28 mouse cellular contexts compared by ENCODE assay signal in the genomic region with DNA sequence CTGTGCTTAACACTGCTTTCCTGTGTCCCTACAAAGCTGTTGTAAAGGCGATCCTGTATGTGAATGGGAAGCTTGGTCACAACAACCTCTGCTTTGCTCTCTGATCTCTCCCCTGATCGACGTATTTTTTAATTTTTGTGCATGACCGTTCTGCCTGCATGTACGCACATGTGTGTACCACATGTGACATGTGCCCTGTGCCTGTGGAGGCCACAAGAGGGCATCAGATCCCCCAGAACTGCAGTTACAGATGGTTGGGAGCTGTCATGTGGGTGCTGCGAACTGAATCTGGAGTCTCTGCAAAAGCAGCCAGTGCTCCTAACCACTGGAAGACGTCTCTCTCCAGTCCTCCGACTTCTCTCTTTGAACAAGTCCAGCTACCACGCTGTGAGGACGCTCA. TPM values are rescaled to one million over a fixed set of nuclear protein-coding genes. Genes with fewer than 3 reads are reported as not detected.
A peak's percentile ranks its signal among the peaks of the same experiment; 100 is the strongest.
DNase-seq lines count a peak whose midpoint lies in the region; ATAC-seq and TF ChIP-seq lines count a peak whose summit lies in the region.
"Had no signal": no experiment of that assay in that cellular context is flagged by ENCODE, and none has a peak within 500 bp of the region (broad histone marks: within the 10 kb centered on the region; RNA-seq: fewer than 3 reads in every experiment).

No protein-coding gene starts in this region.

- no peaks in the 10 kb centered on the region for H3K9me3 ChIP-seq in kidney, postnatal 0 days (replicated peaks; ENCODE audit: low read length)
- no peaks in the 10 kb centered on the region for H3K9me3 ChIP-seq in lung, embryonic 14.5 days (ENCODE audit: low read depth, low read length)
- no peaks in the 10 kb centered on the region for H3K9me3 ChIP-seq in stomach, postnatal 0 days (ENCODE audit: control insufficient read depth, low read length)
- H3K9me3 ChIP-seq: forebrain, embryonic 10.5 days; limb, embryonic 15.5 days; megakaryocyte, embryonic 14.5 days; midbrain, embryonic 13.5 days; neural tube, embryonic 12.5 days had no signal

- H3K36me3 ChIP-seq in kidney, postnatal 0 days (ENCODE audit: insufficient read depth, low read length), result peaks cover 76% of the 10 kb centered on the region
- peaks cover 97% of the 10 kb centered on the region for H3K36me3 ChIP-seq in lung, embryonic 14.5 days (ENCODE audit: insufficient read depth)
- H3K36me3 ChIP-seq in stomach, postnatal 0 days (ENCODE audit: control insufficient read depth, insufficient read depth, low read length), result peaks cover 24% of the 10 kb centered on the region

- no peak for TF ChIP-seq EP300 in stomach, postnatal 0 days (optimal IDR thresholded peaks at IDR 0.05)

- no peak overlapping the region for H3K4me3 ChIP-seq in kidney, postnatal 0 days (replicated peaks; ENCODE audit: low read depth, low read length)
- H3K4me3 ChIP-seq in lung, embryonic 14.5 days (ENCODE audit: low read depth, low read length), result no peak overlapping the region
- H3K4me3 ChIP-seq in stomach, postnatal 0 days (ENCODE audit: low read depth, low read length), result no peak overlapping the region
- H3K4me3 ChIP-seq: embryonic facial prominence, embryonic 10.5 days; forebrain, embryonic 10.5 days; limb, embryonic 15.5 days; megakaryocyte, embryonic 14.5 days; midbrain, embryonic 13.5 days; neural tube, embryonic 12.5 days had no signal

- no peak for ATAC-seq in kidney, postnatal 0 days (replicated peaks; ENCODE audit: low FRiP score, low read depth)
- ATAC-seq in lung, embryonic 14.5 days (ENCODE audit: insufficient read depth), result no peak
- no peak for ATAC-seq in stomach, postnatal 0 days (ENCODE audit: low FRiP score, low TSS enrichment)
- ATAC-seq: forebrain, embryonic 16.5 days; inflammation-experienced regulatory T-cells, adult 6 months; midbrain, embryonic 13.5 days had no signal

- WGBS in kidney, postnatal 0 days, result 95% methylated on average over 10 of the region's 10 CpGs
- WGBS in lung, embryonic 14.5 days, result 93% methylated on average over 10 of the region's 10 CpGs
- 94% methylated on average over 10 of the region's 10 CpGs for WGBS in stomach, postnatal 0 days

- 0 out of 2 replicates have a peak, but pooled peaks have one; percentile 12 for TF ChIP-seq CTCF in kidney, postnatal 0 days (IDR thresholded peaks at IDR 0.05; ENCODE audit: low read depth)
- TF ChIP-seq CTCF in lung, embryonic 14.5 days (IDR thresholded peaks at IDR 0.05; ENCODE audit: low read depth), result 0 out of 2 replicates have a peak, but pooled peaks have one; percentile 15
- peak; percentile 34; the same call in 1 of the 2 replicates for TF ChIP-seq CTCF in stomach, postnatal 0 days (IDR thresholded peaks at IDR 0.05; ENCODE audit: low read depth)

- H3K4me1 ChIP-seq in kidney, postnatal 0 days (replicated peaks; ENCODE audit: insufficient read depth, low read length), result no peaks in the 10 kb centered on the region
- H3K4me1 ChIP-seq in lung, embryonic 14.5 days (ENCODE audit: insufficient read depth), result no peaks in the 10 kb centered on the region
- no peaks in the 10 kb centered on the region for H3K4me1 ChIP-seq in stomach, postnatal 0 days (replicated peaks; ENCODE audit: control insufficient read depth, insufficient read depth)
- H3K4me1 ChIP-seq: neural tube, embryonic 12.5 days had no signal

- H3K27ac ChIP-seq in kidney, postnatal 0 days, result no peak overlapping the region
- no peak overlapping the region for H3K27ac ChIP-seq in lung, embryonic 14.5 days (ENCODE audit: low read depth)
- no peak overlapping the region for H3K27ac ChIP-seq in stomach, postnatal 0 days (replicated peaks)
- H3K27ac ChIP-seq: embryonic facial prominence, embryonic 10.5 days; forebrain, embryonic 10.5 days; hindbrain, embryonic 14.5 days; limb, embryonic 15.5 days; midbrain, embryonic 13.5 days; neural tube, embryonic 12.5 days had no signal

- no peak for DNase-seq in kidney, postnatal 0 days (ENCODE audit: low spot score)
- no peak for DNase-seq in kidney, postnatal 25 days
- DNase-seq in lung, embryonic 14.5 days, result no peak
- DNase-seq in lung, postnatal 36 days, result no peak
- peak; percentile 47 for DNase-seq in R1 (ENCODE audit: low read depth, low spot score)
- no peak for DNase-seq in stomach, postnatal 0 days (ENCODE audit: low spot score)
- DNase-seq in right cerebral cortex, adult 2 months (ENCODE audit: low spot score in 2 of 2), result no peak
- DNase-seq: cerebellum, adult 11-12 months; gastrocnemius, postnatal 14 days; heart, adult 18-20 months; kidney, postnatal 4 days; layer of hippocampus, adult 9-11 months; left cerebral cortex, postnatal 4 days; right cerebral cortex, postnatal 25 days; thymus, postnatal 14 days had no signal

- no peak overlapping the region for H3K4me2 ChIP-seq in kidney, postnatal 0 days (ENCODE audit: low read length)
- no peak overlapping the region for H3K4me2 ChIP-seq in lung, embryonic 14.5 days
- no peak overlapping the region for H3K4me2 ChIP-seq in stomach, postnatal 0 days (replicated peaks; ENCODE audit: low read depth)
- H3K4me2 ChIP-seq: hindbrain, embryonic 14.5 days; limb, embryonic 15.5 days; midbrain, embryonic 13.5 days; neural tube, embryonic 12.5 days had no signal

- no peaks in the 10 kb centered on the region for H3K27me3 ChIP-seq in kidney, postnatal 0 days (ENCODE audit: insufficient read depth, low read length)
- no peaks in the 10 kb centered on the region for H3K27me3 ChIP-seq in lung, embryonic 14.5 days (ENCODE audit: insufficient read depth, low read length)
- H3K27me3 ChIP-seq in stomach, postnatal 0 days (ENCODE audit: control insufficient read depth, insufficient read depth, low read length), result no peaks in the 10 kb centered on the region
- H3K27me3 ChIP-seq: limb, embryonic 15.5 days; megakaryocyte, embryonic 14.5 days; midbrain, embryonic 13.5 days; neural tube, embryonic 12.5 days had no signal

- no peak overlapping the region for H3K9ac ChIP-seq in kidney, postnatal 0 days (ENCODE audit: low read depth, low read length)
- no peak overlapping the region for H3K9ac ChIP-seq in lung, embryonic 14.5 days
- no peak overlapping the region for H3K9ac ChIP-seq in stomach, postnatal 0 days (ENCODE audit: low read length)
- H3K9ac ChIP-seq: hindbrain, embryonic 14.5 days; limb, embryonic 15.5 days; neural tube, embryonic 12.5 days had no signal

RNA-seq across cellular contexts. Expression of a gene that starts 7.8 kb away (rescaled TPM):
- 323 and 356 TPM in 2 replicates for polyA plus RNA-seq in kidney, postnatal 0 days (2015; fragmentation: Nextera tagmentation; extraction: Ambion mirVana)
- polyA plus RNA-seq in lung, embryonic 14.5 days (2014; fragmentation: Nextera tagmentation; extraction: Ambion mirVana), result 260 and 268 TPM in 2 replicates
- 235 and 244 TPM in 2 replicates for polyA plus RNA-seq in stomach, postnatal 0 days (2015; fragmentation: Nextera tagmentation; extraction: Ambion mirVana)

RNA-seq across cellular contexts. Expression of a gene that starts 25.9 kb away (rescaled TPM):
- polyA plus RNA-seq in kidney, postnatal 0 days (2015; fragmentation: Nextera tagmentation; extraction: Ambion mirVana), result 51.4 and 54.5 TPM in 2 replicates
- 53.7 and 54.1 TPM in 2 replicates for polyA plus RNA-seq in lung, embryonic 14.5 days (2014; fragmentation: Nextera tagmentation; extraction: Ambion mirVana)
- polyA plus RNA-seq in stomach, postnatal 0 days (2015; fragmentation: Nextera tagmentation; extraction: Ambion mirVana), result 30.4 and 34.6 TPM in 2 replicates

RNA-seq across cellular contexts. Expression of a gene that starts 28.5 kb away (rescaled TPM):
- 0.32 TPM in 1 of 2 replicates, not detected in the other for polyA plus RNA-seq in kidney, postnatal 0 days (2015; fragmentation: Nextera tagmentation; extraction: Ambion mirVana)
- 0.88 TPM in 1 of 2 replicates, not detected in the other for polyA plus RNA-seq in lung, embryonic 14.5 days (2014; fragmentation: Nextera tagmentation; extraction: Ambion mirVana)
- polyA plus RNA-seq in stomach, postnatal 0 days (2015; fragmentation: Nextera tagmentation; extraction: Ambion mirVana), result not detected in 2 replicates
- polyA plus RNA-seq: cortical plate, adult 2 months; forebrain, embryonic 10.5 days; inflammation-experienced regulatory T-cells, adult 6 months; kidney, embryonic 14.5 days; limb, embryonic 15.5 days; lung, embryonic 16.5 days; neural tube, embryonic 12.5 days; spleen, adult 2 months had no signal

RNA-seq across cellular contexts. Expression of a gene that starts 52.9 kb away (rescaled TPM):
- 133 and 146 TPM in 2 replicates for polyA plus RNA-seq in kidney, postnatal 0 days (2015; fragmentation: Nextera tagmentation; extraction: Ambion mirVana)
- polyA plus RNA-seq in lung, embryonic 14.5 days (2014; fragmentation: Nextera tagmentation; extraction: Ambion mirVana), result 229 and 231 TPM in 2 replicates
- polyA plus RNA-seq in stomach, postnatal 0 days (2015; fragmentation: Nextera tagmentation; extraction: Ambion mirVana), result 80.4 and 80.5 TPM in 2 replicates
